Mouse (Mus musculus): ENCODE measurements at regions not wholly inside any gene's neighbourhood (a gene's known extent, or its start where the extent isn't known, plus 50 kb on each side); places are given as distances from the start of the nearest gene placed in this dataset.
"Not testable (repeated sequence)": the region's sequence is repeated elsewhere in the genome, so short reads cannot be mapped to it uniquely, and the experiment has no call there.

GRCm38 (mm10) chr9:8731141-8731540 is 168.5 kb upstream of the Pgr start:
- DNase-seq: no peak

GRCm38 (mm10) chr9:8733485-8733884 is 166.1 kb upstream of the Pgr start:
- DNase-seq: no peak

- no peak for DNase-seq
These were observed 159.4 kb upstream of the Pgr start for GRCm38 (mm10) chr9:8740190-8740589.

GRCm38 (mm10) chr9:8749878-8750277 is 149.8 kb upstream of the Pgr start:
- DNase-seq: no peak

GRCm38 (mm10) chr9:8760876-8761275 is 138.8 kb upstream of the Pgr start:
- DNase-seq: no peak

- DNase-seq: peak; percentile 9
These were observed 130.2 kb upstream of the Pgr start for GRCm38 (mm10) chr9:8769398-8769797.

- DNase-seq: no peak
These were observed 129.6 kb upstream of the Pgr start for GRCm38 (mm10) chr9:8769996-8770395.

GRCm38 (mm10) chr9:8781336-8781735 is 118.3 kb upstream of the Pgr start:
- not testable (repeated sequence) for DNase-seq

- no peak for DNase-seq
These were observed 85.4 kb upstream of the Pgr start for GRCm38 (mm10) chr9:8814236-8814635.

- DNase-seq: no peak
These were observed 75.8 kb upstream of the Pgr start for GRCm38 (mm10) chr9:8823719-8824371.

- DNase-seq: no peak
These were observed 67.5 kb upstream of the Pgr start for GRCm38 (mm10) chr9:8832150-8832549.

GRCm38 (mm10) chr9:8837073-8837472 is 62.6 kb upstream of the Pgr start:
- DNase-seq: no peak

GRCm38 (mm10) chr9:8838356-8838755 is 61.3 kb upstream of the Pgr start:
- DNase-seq: no peak

- no peak for DNase-seq
These were observed 60.7 kb upstream of the Pgr start for GRCm38 (mm10) chr9:8838891-8839290.
